Mouse (Mus musculus) G1E (cell line): ENCODE results near the gene Sap30l. TPM values are rescaled to one million over a fixed set of nuclear protein-coding genes. Genes with fewer than 3 reads are reported as not detected.
A peak's percentile ranks its signal among the peaks of the same experiment; 100 is the strongest.

Experiments used
- ATAC-seq: 2 replicates; pipeline ENCODE4 v1.8.0; 2016; ENCODE audit warnings: mild to moderate bottlenecking; ENCODE audit not compliant: insufficient number of reproducible peaks, poor library complexity, low FRiP score, severe bottlenecking; ENCODE audit errors: extremely low read depth
- DNase-seq: peaks from one replicate; pipeline ENCODE4 v3.0.0; 2012; ENCODE audit warnings: low spot score
- H3K27me3 ChIP-seq: 2 replicates; pipeline ENCODE4 v1.6.1; 2012; ENCODE audit warnings: mild to moderate bottlenecking, low read length, inconsistent platforms; ENCODE audit not compliant: insufficient read depth
- H3K36me3 ChIP-seq: replicated peaks from 2 replicates; pipeline ENCODE3; 2012; ENCODE audit warnings: mild to moderate bottlenecking, inconsistent platforms
- H3K4me1 ChIP-seq: 2 replicates; pipeline ENCODE4 v1.6.1; 2012; ENCODE audit warnings: low read depth, low read length, inconsistent platforms, mixed read lengths; ENCODE audit not compliant: insufficient read depth
- H3K4me3 ChIP-seq: 2 replicates; pipeline ENCODE4 v1.5.1; 2012; ENCODE audit warnings: low read depth, mild to moderate bottlenecking, inconsistent platforms, low read length, moderate library complexity, mixed read lengths
- H3K9me3 ChIP-seq: replicated peaks from 2 replicates; pipeline ENCODE4 v1.6.1; 2012; ENCODE audit warnings: inconsistent platforms
- CTCF ChIP-seq: IDR thresholded peaks from 2 replicates; pipeline ENCODE4 v1.5.1; 2012; ENCODE audit warnings: low read depth, low read length, inconsistent platforms, mixed read lengths
- GATA1 ChIP-seq: IDR thresholded peaks from 2 replicates; pipeline ENCODE4 v1.6.1; 2012; ENCODE audit warnings: borderline replicate concordance, low read length, inconsistent platforms, mixed read lengths
- GATA2 ChIP-seq: IDR thresholded peaks from 2 replicates; pipeline ENCODE4 v1.6.1; 2012; ENCODE audit warnings: low read depth, low read length, inconsistent platforms, borderline replicate concordance
- POLR2AphosphoS5 ChIP-seq: IDR thresholded peaks from 2 replicates; pipeline ENCODE4 v1.6.1; 2012; ENCODE audit warnings: low read depth, low read length, inconsistent platforms; ENCODE audit not compliant: insufficient replicate concordance
- TAL1 ChIP-seq: conservative IDR thresholded peaks from 2 replicates; pipeline ENCODE4 v1.6.1; 2012; ENCODE audit warnings: low read depth, low read length, inconsistent platforms, mixed read lengths
- polyA plus RNA-seq: library from polyadenylated mRNA; stranded (reverse); fragments of >175 nt; gene quantifications from 2 replicates; pipeline ENCODE4 v1.2.3, GENCODE M21; 2012
- total RNA-seq, 2 experiments: library from RNA; stranded (forward) in 1 of 2; stranded (reverse) in 1 of 2; fragments of 200-1000 nt in 1 of 2; fragments of >200 nt in 1 of 2; fragmentation: Nextera tagmentation in 1 of 2; gene quantifications; 2 replicates each; pipeline ENCODE4 v1.2.3; 2014 to 2017

Gene Sap30l
- total and polyA plus RNA-seq, 3 experiments = 7.1 to 57.0 (median 43.4) TPM

GRCm38 (mm10) chr11:57776546-57776945 lies 24.9 kb upstream of the Sap30l start:
- Histone ChIP-seq H3K27me3 (no peaks in the 10 kb centered on the region), H3K4me1 (peaks cover 15% of the 10 kb centered on the region), H3K4me3 (no peak overlapping the region), H3K36me3 (peaks cover 95% of the 10 kb centered on the region), H3K9me3 (no peaks in the 10 kb centered on the region)
- ATAC-seq (no peak), DNase-seq (no peak)
- TF ChIP-seq POLR2AphosphoS5 = no peak
- no peak for TF ChIP-seq GATA1
- no peak for TF ChIP-seq TAL1
- TF ChIP-seq GATA2 = no peak
- no peak for TF ChIP-seq CTCF

GRCm38 (mm10) chr11:57778349-57778748 lies 23.1 kb upstream of the Sap30l start:
- no peak overlapping the region for H3K4me3 ChIP-seq
- peak; percentile 83 for TF ChIP-seq CTCF
- TF ChIP-seq POLR2AphosphoS5 = no peak
- DNase-seq = peak; percentile 68
- H3K27me3 ChIP-seq = no peaks in the 10 kb centered on the region
- ATAC-seq = no peak
- peaks cover 15% of the 10 kb centered on the region for H3K4me1 ChIP-seq
- H3K36me3 ChIP-seq = peaks cover 93% of the 10 kb centered on the region
- no peaks in the 10 kb centered on the region for H3K9me3 ChIP-seq

GRCm38 (mm10) chr11:57779824-57780223 lies 21.6 kb upstream of the Sap30l start:
- no peaks in the 10 kb centered on the region for H3K27me3 ChIP-seq
- peaks cover 15% of the 10 kb centered on the region for H3K4me1 ChIP-seq
- H3K9me3 ChIP-seq = no peaks in the 10 kb centered on the region
- no peak for TF ChIP-seq GATA2
- TF ChIP-seq TAL1 = no peak
- no peak for TF ChIP-seq GATA1
- no peak for TF ChIP-seq POLR2AphosphoS5
- TF ChIP-seq CTCF = no peak
- no peak for DNase-seq
- peaks cover 93% of the 10 kb centered on the region for H3K36me3 ChIP-seq
- no peak overlapping the region for H3K4me3 ChIP-seq
- no peak for ATAC-seq

GRCm38 (mm10) chr11:57786616-57787418 lies 14.6 kb upstream of the Sap30l start:
- Histone ChIP-seq H3K9me3 (no peaks in the 10 kb centered on the region), H3K36me3 (peaks cover 59% of the 10 kb centered on the region), H3K27me3 (no peaks in the 10 kb centered on the region), H3K4me1 (peaks cover 8% of the 10 kb centered on the region; the same call in 1 of the 2 replicates), H3K4me3 (no peak overlapping the region)
- TF ChIP-seq TAL1 (no peak), CTCF (no peak), GATA1 (no peak), POLR2AphosphoS5 (no peak), GATA2 (no peak)
- DNase-seq (no peak), ATAC-seq (no peak)

DNA sequence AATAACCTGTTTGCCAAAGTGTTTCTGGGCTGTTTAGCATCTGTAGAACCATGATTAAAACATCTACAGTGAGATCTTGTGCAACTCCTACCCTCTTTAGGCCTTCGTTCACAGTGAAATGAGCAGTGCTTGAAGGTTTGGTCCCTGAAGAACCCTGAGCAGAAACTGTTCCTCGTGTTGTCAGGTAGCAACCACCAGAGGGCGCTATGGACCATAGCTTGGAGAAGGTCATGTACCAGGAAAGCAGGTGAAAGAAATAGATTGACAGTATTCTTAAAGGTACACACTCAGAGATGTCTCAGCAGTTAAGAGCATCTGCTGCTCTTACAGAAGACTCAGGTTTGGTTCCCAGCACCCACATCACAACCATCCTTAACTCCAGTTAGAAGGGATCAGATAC lies 13.5 kb upstream of the Sap30l start:
- no peaks in the 10 kb centered on the region for H3K9me3 ChIP-seq
- no peak overlapping the region for H3K4me3 ChIP-seq
- no peak; the same call in 1 of the 2 replicates for ATAC-seq
- H3K36me3 ChIP-seq = peaks cover 49% of the 10 kb centered on the region
- peaks cover 10% of the 10 kb centered on the region; the same call in 1 of the 2 replicates for H3K4me1 ChIP-seq
- peak; percentile 36 for TF ChIP-seq CTCF
- no peak for TF ChIP-seq GATA1
- DNase-seq = peak; percentile 50
- H3K27me3 ChIP-seq = no peaks in the 10 kb centered on the region

GRCm38 (mm10) chr11:57790866-57791535 lies 10.4 kb upstream of the Sap30l start:
- peak; percentile 51 for DNase-seq
- no peak overlapping the region; the same call in 1 of the 2 replicates for H3K4me3 ChIP-seq
- TF ChIP-seq GATA1 (no peak), POLR2AphosphoS5 (no peak), GATA2 (no peak), TAL1 (no peak), CTCF (no peak)

GRCm38 (mm10) chr11:57795086-57795485 lies 6.4 kb upstream of the Sap30l start:
- no peaks in the 10 kb centered on the region for H3K9me3 ChIP-seq
- ATAC-seq = no peak
- H3K36me3 ChIP-seq = peaks cover 4% of the 10 kb centered on the region
- TF ChIP-seq GATA1 (no peak), TAL1 (no peak), CTCF (no peak), GATA2 (no peak), POLR2AphosphoS5 (no peak)
- no peak for DNase-seq
- no peaks in the 10 kb centered on the region for H3K27me3 ChIP-seq
- no peak overlapping the region for H3K4me3 ChIP-seq
- H3K4me1 ChIP-seq = peaks cover 15% of the 10 kb centered on the region; the same call in 1 of the 2 replicates

More at GRCm38 (mm10) chr11:57790866-57791535, 10.4 kb upstream of the Sap30l start:
- peak; percentile 60; the same call in 1 of the 2 replicates for ATAC-seq
- Histone ChIP-seq H3K27me3 (no peaks in the 10 kb centered on the region), H3K4me1 (peaks cover 10% of the 10 kb centered on the region; the same call in 1 of the 2 replicates), H3K36me3 (peaks cover 19% of the 10 kb centered on the region), H3K9me3 (no peaks in the 10 kb centered on the region)
